Mouse (Mus musculus): ENCODE measurements around the gene Aunip. TPM values are rescaled to one million over a fixed set of nuclear protein-coding genes. Genes with fewer than 3 reads are reported as not detected.
A peak's percentile ranks its signal among the peaks of the same experiment; 100 is the strongest.
"Not testable (repeated sequence)": the region's sequence is repeated elsewhere in the genome, so short reads cannot be mapped to it uniquely, and the experiment has no call there.

Aunip gene
- polyA plus RNA-seq, 1 experiment from 2014 or later, result 1.3 TPM

DNA sequence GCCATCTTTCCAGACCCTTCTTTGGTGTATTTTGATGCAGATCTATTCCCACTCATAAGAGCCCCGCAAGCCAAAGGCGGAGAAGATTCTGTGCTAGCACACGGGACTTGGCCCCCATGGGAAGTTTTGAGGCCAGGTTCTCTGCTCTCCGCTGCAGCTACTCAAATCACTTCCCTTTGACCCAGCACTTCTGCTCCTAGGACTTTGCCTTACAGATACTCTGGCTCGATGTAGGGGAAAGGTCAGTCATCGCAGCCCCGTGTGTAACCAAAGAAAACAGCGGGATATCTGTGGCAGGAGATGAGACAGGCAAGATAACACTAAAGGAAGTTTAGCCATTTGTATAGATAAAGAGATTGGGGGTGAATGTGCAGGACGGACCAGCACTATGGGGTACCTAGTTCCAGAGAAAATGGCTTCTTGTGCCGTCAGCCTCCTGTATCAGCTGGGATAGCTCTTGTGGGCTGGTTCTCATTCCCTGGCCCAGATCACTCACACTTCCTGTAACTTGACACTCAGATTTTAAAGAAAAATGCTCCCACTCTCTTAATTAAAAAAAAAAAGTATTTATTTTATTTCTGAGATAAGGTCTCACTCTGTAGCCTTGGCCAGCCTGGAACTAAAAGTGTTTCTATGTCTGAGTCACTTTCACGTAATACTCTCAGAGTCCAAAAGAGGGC is 20.7 kb upstream of the Aunip start:
- ATAC-seq (replicated peaks), result no peak
- Histone ChIP-seq H3K36me3 (replicated peaks) (no peaks in the 10 kb centered on the region), H3K4me3 (no peak overlapping the region), H3K9me3 (no peaks in the 10 kb centered on the region), H3K4me1 (peaks cover 8% of the 10 kb centered on the region), H3K27ac (no peak overlapping the region), H3K4me2 (no peak overlapping the region), H3K27me3 (replicated peaks) (no peaks in the 10 kb centered on the region), H3K9ac (no peak overlapping the region)
- 87% methylated on average over 11 of the region's 11 CpGs for WGBS

DNA sequence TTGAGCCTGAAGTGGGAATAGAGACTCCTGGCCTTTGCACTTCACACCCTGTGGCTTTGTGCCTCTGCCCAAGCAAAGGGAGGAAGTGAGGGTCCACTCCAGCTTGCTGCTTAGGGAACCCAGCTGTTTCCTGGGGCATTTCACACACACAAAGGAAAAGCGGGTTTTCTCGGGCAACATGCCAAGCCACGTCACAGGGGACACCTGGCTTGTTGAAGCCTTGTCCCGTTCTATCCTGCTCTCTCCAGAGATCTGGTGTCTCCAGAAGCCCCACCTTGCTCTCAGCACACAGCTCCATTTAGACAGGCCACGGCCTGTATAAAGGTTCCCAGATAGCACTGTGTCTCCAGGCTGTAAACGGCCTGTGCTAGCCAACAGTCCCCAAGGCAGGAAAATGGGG is 19.1 kb upstream of the Aunip start:
- no peak for ATAC-seq (replicated peaks)
- H3K27ac ChIP-seq, result no peak overlapping the region
- H3K27me3 ChIP-seq (replicated peaks), result no peaks in the 10 kb centered on the region
- H3K36me3 ChIP-seq (replicated peaks), result no peaks in the 10 kb centered on the region
- no peak overlapping the region for H3K4me3 ChIP-seq
- no peak overlapping the region for H3K9ac ChIP-seq
- H3K4me1 ChIP-seq, result peaks cover 21% of the 10 kb centered on the region
- H3K4me2 ChIP-seq, result no peak overlapping the region
- H3K9me3 ChIP-seq, result no peaks in the 10 kb centered on the region
- 73% methylated on average over 6 of the region's 6 CpGs for WGBS

DNA sequence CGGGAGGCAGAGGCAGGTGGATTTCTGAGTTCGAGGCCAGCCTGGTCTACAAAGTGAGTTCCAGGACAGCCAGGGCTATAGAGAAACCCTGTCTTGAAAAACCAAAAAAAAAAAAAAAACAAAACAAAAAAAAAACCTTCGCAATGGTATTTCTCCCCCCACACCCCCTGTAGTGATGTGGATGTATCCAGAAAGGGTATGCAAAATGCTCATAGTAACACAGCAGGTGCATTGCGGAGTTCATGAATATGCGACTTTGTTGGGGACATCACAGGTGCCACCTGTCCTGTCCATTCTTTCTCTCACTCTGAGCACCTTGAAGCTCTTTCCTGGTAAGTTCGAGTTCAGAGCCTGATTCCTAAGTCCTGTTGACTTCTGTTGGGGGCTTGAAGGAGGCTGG is 16.6 kb upstream of the Aunip start:
- WGBS, result 92% methylated on average over 6 of the region's 6 CpGs
- not testable (repeated sequence) for H3K9me3 ChIP-seq; H3K9ac ChIP-seq; H3K36me3 ChIP-seq (replicated peaks); H3K27me3 ChIP-seq (replicated peaks); ATAC-seq (replicated peaks); H3K4me2 ChIP-seq; H3K4me3 ChIP-seq
- Histone ChIP-seq H3K27ac (0 out of 2 replicates have a peak overlapping the region, but pooled peaks have one; percentile 56), H3K4me1 (peaks cover 33% of the 10 kb centered on the region)

DNA sequence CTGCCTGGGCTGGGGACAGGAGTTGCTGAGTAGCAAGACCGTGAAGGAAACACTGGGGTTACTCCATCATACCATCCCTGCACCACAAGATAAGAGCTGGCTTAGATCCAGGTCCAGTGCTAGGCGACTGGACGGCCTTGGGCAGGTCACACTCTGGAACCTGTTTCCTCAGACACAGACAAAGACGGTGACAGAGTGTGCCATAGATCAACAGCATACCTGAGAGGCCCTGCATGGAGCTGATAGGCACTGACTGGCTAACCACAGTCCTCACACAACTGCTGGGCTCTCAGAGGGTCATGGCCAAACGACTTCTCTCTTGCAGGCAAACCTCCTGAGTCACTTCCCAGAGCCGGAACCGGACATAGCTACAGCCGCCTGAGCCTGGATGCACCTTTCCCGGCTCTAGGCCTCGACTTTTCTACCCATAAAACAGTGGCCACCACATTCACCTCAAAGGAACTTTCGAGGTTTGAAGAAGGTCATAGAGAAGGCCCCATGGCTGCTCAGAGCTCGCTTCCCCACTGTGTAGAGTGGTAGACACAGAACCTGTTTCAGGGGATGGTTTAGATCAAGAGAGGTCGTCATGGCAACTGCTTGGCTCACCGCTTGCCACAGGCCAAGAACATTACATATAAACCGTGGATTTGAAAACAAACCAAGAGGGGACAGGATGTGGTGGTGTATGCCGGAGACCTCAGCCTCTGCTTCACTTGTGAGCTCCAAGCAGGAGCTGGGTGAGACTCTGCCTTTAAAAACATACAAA is 15.8 kb upstream of the Aunip start:
- 60% methylated on average over 16 of the region's 16 CpGs for WGBS
- no peak for ATAC-seq (replicated peaks)

DNA sequence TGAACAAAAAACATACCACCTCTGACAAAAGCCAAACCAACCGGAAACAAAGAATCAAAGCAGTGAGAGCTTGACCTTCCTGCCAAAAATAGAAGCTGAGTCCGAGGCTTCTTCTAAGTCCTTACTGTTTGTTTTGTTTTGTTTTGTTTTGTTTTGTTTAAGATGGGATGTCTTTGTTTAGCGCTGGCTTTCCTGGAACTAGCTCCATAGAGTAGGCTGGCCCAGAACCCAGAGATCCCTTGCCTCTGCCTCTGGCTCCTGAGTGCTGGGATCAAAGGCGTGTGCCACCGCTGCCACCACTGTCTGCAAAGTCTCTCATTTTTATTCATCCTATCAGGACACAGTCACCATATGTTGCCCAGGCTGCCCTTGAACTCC is 15.3 kb upstream of the Aunip start:
- no peak overlapping the region for H3K27ac ChIP-seq
- WGBS, result 64% methylated on average over 5 of the region's 5 CpGs
- no peak for ATAC-seq (replicated peaks)

More for the DNA sequence above, 15.8 kb upstream of the Aunip start:
- Histone ChIP-seq H3K9me3 (no peaks in the 10 kb centered on the region), H3K36me3 (replicated peaks) (no peaks in the 10 kb centered on the region), H3K27me3 (replicated peaks) (no peaks in the 10 kb centered on the region), H3K9ac (no peak overlapping the region), H3K27ac (peak overlapping the region; percentile 56), H3K4me3 (no peak overlapping the region), H3K4me1 (peaks cover 33% of the 10 kb centered on the region), H3K4me2 (no peak overlapping the region)

DNA sequence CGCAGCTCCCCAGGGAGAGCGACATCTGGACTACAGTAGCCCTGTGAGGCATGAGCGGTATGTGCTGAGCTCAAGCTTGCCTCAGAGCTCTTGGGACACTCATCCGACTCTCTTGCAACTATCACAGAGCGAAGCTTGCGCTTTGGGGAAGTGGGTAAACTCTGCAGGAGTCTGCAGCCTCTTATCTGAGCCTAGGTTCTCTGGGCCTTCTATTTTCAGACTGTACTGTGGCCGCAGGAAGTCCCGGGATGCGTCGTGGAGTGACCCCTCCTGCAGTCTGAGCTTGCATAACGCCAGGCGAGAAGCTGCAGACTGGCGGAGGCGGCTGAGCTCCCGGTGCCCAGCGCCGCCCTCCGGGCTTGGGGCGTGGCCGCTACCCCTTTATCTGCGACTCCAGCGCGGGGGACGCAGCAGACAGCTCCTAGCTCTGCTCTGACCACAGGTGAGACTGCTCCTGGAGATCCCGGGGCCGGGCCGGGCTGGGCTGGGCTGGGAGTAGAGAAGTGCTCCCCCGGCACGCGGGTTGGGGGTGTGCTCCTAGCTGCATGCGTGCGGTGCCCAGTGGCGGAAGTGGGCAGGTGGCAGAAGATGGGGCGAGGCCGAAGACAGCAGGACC is 14.1 kb upstream of the Aunip start, which contains the start of gene Paqr7:
Gene Paqr7, plus strand, starts transcription at position 103 of the 616 bp plus-strand sequence.
- H3K4me1 ChIP-seq, result peaks cover 33% of the 10 kb centered on the region
- 3% methylated on average over 35 of the region's 35 CpGs for WGBS
- peak; percentile 78 for ATAC-seq (replicated peaks)

More for the DNA sequence above, 15.3 kb upstream of the Aunip start:
- Histone ChIP-seq H3K27me3 (replicated peaks) (no peaks in the 10 kb centered on the region), H3K4me2 (no peak overlapping the region), H3K9me3 (no peaks in the 10 kb centered on the region), H3K4me1 (peaks cover 33% of the 10 kb centered on the region), H3K9ac (no peak overlapping the region), H3K36me3 (replicated peaks) (no peaks in the 10 kb centered on the region), H3K4me3 (no peak overlapping the region)

DNA sequence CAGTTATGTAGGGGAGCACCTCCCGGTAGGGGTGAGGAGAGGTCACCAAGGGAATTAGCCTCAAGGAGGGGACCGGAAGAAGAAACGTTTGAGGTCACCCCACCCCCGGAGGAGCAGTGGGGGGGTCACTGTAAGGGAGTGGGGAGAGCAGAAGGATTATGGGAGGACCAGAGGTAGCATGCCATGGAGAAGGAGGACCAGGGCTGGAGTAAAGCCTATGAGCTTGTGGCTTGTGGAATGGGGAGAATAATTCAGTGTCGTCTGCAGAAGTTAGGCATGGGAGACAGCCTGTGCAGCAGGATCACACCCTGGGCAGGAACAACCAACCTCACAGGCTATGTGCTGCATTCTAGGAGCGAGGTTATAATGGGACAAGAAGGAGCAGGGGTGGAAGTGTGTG is 13.6 kb upstream of the Aunip start:
- H3K4me1 ChIP-seq, result peaks cover 33% of the 10 kb centered on the region
- peak overlapping the region; percentile 58 for H3K4me3 ChIP-seq
- WGBS, result 9% methylated on average over 6 of the region's 6 CpGs
- H3K9ac ChIP-seq, result peak overlapping the region; percentile 73
- no peaks in the 10 kb centered on the region for H3K9me3 ChIP-seq
- H3K36me3 ChIP-seq (replicated peaks), result no peaks in the 10 kb centered on the region
- peak overlapping the region; percentile 71 for H3K27ac ChIP-seq
- no peaks in the 10 kb centered on the region for H3K27me3 ChIP-seq (replicated peaks)
- H3K4me2 ChIP-seq, result peak overlapping the region; percentile 97
- ATAC-seq (replicated peaks), result peak; percentile 61

More for the DNA sequence above, 14.1 kb upstream of the Aunip start, which contains the start of gene Paqr7:
- Histone ChIP-seq H3K4me2 (peak within 1 kb of the TSS; percentile 97), H3K27ac (peak within 1 kb of the TSS; percentile 71), H3K4me3 (peak within 1 kb of the TSS; percentile 58), H3K36me3 (replicated peaks) (no peaks in the 10 kb centered on the region), H3K27me3 (replicated peaks) (no peaks in the 10 kb centered on the region), H3K9me3 (no peaks in the 10 kb centered on the region), H3K9ac (peak within 1 kb of the TSS; percentile 73)

DNA sequence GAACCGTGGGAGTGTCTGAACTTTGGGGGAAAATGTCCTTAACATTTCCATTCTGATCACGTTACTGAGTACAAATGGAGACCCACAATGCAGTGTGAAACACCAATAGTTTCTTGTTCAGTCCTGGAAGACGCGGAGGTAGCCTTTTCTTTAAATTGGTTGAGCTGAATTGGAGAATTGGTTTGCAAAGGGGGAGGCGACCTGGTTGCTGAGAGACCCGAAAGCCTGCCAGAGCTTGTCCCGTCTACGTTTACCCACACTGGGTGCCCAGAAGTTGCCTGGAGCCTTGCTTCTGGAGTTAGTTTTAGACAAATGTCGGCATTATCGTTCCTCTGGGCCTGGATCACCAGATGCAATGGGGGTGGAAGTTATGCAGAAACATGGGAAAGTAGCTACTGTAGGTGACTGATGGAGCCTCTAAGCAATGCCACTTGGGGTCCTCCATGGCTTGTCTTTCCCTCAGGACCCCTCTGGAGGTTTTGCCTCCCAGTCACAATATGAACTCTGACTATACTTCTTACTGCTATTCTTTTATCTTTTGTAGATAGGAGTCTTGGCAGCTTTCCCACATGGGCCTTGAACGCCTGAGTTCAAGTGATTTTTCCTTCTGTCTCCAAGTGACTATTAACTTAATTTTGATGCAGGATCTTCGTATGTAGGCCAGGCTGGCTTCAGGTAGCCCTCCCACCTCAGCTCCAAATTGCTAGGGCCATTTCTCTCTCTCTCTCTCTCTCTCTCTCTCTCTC is 12.6 kb upstream of the Aunip start:
- Histone ChIP-seq H3K9ac (0 out of 2 replicates have a peak overlapping the region, but pooled peaks have one; percentile 26), H3K36me3 (replicated peaks) (no peaks in the 10 kb centered on the region), H3K4me3 (peak overlapping the region; percentile 58), H3K9me3 (no peaks in the 10 kb centered on the region), H3K4me2 (peak overlapping the region; percentile 97), H3K27me3 (replicated peaks) (no peaks in the 10 kb centered on the region), H3K27ac (peak overlapping the region; percentile 71), H3K4me1 (peaks cover 33% of the 10 kb centered on the region)
- 67% methylated on average over 12 of the region's 12 CpGs for WGBS
- no peak for ATAC-seq (replicated peaks)

DNA sequence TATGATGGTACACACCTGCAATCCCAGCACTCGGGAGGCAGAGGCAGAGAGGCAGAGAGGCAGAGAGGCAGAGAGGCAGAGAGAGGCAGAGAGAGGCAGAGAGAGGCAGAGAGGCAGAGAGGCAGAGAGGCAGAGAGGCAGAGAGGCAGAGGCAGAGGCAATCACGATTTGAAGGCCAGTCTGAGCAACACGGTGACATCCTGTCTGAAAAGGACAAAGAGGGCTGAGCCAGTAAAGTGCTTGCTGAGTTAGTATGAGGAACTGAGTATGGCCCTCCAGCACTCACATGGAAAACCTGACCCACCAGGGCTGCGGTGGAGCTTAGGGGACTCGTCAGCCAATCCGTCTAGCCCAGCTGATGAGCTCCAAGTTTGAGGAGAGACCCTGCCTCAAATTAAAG is 11.8 kb upstream of the Aunip start:
- not testable (repeated sequence) for H3K9ac ChIP-seq; H3K27me3 ChIP-seq (replicated peaks); H3K27ac ChIP-seq; H3K4me3 ChIP-seq; ATAC-seq (replicated peaks); H3K36me3 ChIP-seq (replicated peaks); H3K4me2 ChIP-seq; H3K9me3 ChIP-seq
- 88% methylated on average over 6 of the region's 6 CpGs for WGBS
- H3K4me1 ChIP-seq, result peaks cover 33% of the 10 kb centered on the region

DNA sequence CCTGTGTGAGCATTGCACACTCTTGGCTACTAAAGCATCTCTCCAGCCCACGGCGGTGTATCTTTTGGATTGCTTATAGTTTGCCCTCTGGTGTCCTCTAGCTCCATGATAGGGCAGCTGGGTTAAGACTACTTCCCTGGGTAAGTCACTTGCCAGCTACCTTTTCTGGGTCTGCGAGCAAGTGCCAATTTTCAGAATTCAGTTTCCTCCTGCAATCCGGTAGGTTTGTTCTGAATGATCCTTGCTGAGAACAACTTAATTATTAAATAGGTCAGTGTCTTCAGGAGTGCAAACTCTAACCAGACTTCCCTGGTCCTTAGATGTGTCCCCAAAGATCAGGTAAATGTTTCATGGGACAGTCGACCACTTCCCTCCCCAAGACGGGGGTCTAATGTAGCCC is 9.7 kb upstream of the Aunip start:
- WGBS, result 93% methylated on average over 6 of the region's 6 CpGs
- no peak overlapping the region for H3K27ac ChIP-seq
- H3K4me1 ChIP-seq, result peaks cover 17% of the 10 kb centered on the region
- no peak overlapping the region for H3K9ac ChIP-seq
- no peak for ATAC-seq (replicated peaks)
- H3K4me3 ChIP-seq, result no peak overlapping the region
- H3K4me2 ChIP-seq, result no peak overlapping the region
- H3K27me3 ChIP-seq (replicated peaks), result no peaks in the 10 kb centered on the region
- H3K36me3 ChIP-seq (replicated peaks), result no peaks in the 10 kb centered on the region
- H3K9me3 ChIP-seq, result no peaks in the 10 kb centered on the region

DNA sequence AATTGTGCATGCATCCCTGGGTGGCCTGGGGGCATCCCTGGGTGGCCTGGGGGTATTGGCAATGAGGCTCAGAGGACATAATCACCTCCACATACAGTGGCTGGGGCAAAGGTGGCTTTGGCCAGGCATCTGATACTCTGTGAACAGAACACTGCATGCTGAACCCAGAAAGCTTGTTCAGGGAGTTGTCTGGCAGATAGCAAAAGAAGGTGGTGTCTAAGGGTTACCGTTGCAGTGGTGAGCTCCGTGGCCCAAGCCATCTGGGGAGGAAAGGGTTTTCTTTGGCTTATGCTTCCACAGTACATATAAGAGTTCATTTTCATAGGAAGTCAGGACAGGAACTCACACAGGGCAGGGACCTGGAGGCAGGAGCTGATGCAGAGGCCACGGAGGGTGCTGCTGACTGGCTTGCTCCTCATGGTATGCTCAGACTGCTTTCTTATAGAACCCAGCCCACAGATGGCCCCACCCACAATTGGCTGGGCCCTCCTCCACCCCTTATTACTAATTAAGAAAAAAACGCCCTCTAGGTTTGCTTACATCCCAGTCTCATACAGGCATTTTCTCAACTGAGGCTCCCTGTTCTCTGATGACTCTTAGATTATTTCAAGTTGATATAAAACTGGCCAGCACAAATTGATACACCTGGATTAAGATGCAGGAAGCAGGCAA is 7.0 kb upstream of the Aunip start:
- ATAC-seq (replicated peaks), result no peak
- no peaks in the 10 kb centered on the region for H3K27me3 ChIP-seq (replicated peaks)
- H3K9me3 ChIP-seq, result no peaks in the 10 kb centered on the region
- no peaks in the 10 kb centered on the region for H3K4me1 ChIP-seq
- H3K4me3 ChIP-seq, result no peak overlapping the region
- WGBS, result 89% methylated on average over 4 of the region's 4 CpGs
- H3K27ac ChIP-seq, result no peak overlapping the region
- no peak overlapping the region for H3K4me2 ChIP-seq
- no peak overlapping the region for H3K9ac ChIP-seq
- no peaks in the 10 kb centered on the region for H3K36me3 ChIP-seq (replicated peaks)

All from midbrain, embryonic 15.5 days (tissue).